Mouse (Mus musculus) erythroblast, embryonic 14.5 days (primary cell): ENCODE measurements around the gene Clpp.

Experiments used
- GATA1 ChIP-seq: IDR thresholded peaks from 2 replicates; pipeline ENCODE4 v1.6.1; 2012; ENCODE audit warnings: low read length, inconsistent platforms, mixed read lengths
- TAL1 ChIP-seq: IDR thresholded peaks from 3 replicates; pipeline ENCODE4 v1.6.1; 2012; ENCODE audit warnings: low read length, inconsistent platforms, mixed read lengths

DNA sequence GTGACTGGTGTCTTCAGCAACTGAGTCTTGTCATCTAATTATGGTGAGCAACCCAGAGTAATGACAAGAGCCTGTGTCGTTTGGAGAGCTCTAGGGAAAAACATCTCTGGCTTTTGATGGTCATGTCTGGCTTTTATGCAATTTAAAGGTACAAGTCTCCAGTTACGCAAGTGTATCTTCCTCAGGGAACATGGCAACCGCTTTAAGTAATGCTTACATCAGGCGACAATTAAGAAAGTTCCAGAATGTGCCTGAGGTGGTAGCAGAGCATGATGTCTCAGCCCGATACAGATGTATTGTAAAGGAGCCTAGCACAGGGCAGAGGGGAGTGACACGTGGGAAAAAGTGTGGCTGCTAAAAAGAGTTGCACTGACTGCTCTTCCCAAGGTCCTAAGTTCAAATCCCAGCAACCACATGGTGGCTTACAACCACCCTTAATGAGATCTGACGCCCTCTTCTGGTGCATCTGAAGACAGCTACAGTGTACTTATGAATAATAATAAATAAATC lies 1.1 kb upstream of the Clpp start:
- no peak for TF ChIP-seq GATA1
- no peak for TF ChIP-seq TAL1
